Mouse (Mus musculus) CD4-positive naive resting alpha-beta T cell, adult 76 days (primary cell): ENCODE data around the gene Sytl1. TPM values are rescaled to one million over a fixed set of nuclear protein-coding genes. Genes with fewer than 3 reads are reported as not detected.

ENCODE experiments used
- total RNA-seq: library from RNA; stranded (reverse); gene quantifications from one replicate; pipeline ENCODE4 v1.2.4, GENCODE M21; 2023

The Sytl1 gene
- 16.4 TPM for total RNA-seq

GRCm38 (mm10) chr4:133262882-133263281 lies at the start of gene Sytl1:
TSS of gene Sytl1 (minus strand) at chr4:133263113.

GRCm38 (mm10) chr4:133277104-133278026 lies 14.5 kb upstream of the Sytl1 start, which contains the start of gene Tmem222:
TSS of gene Tmem222 (minus strand) at chr4:133277792.

GRCm38 (mm10) chr4:133240490-133240921 lies 22.4 kb downstream of the Sytl1 start, which contains the start of gene Map3k6:
TSS of gene Map3k6 (plus strand) at chr4:133240818.

GRCm38 (mm10) chr4:133211751-133212561 lies 51.0 kb downstream of the Sytl1 start, which contains the start of the genes Cd164l2 and Gpr3:
TSS of gene Cd164l2 (plus strand) at chr4:133212131.
TSS of gene Gpr3 (minus strand) at chr4:133212536.

Other genes with a start within 250 kb of the Sytl1 start
- 268 TPM for gene Wasf2, start 132.6 kb downstream of the Sytl1 start, total RNA-seq
- 3.4 TPM for gene Cd164l2, start 51.0 kb downstream of the Sytl1 start, total RNA-seq
- gene Gpr3, start 50.6 kb downstream of the Sytl1 start, total RNA-seq: 1.2 TPM
- 0.12 TPM for gene Map3k6, start 22.3 kb downstream of the Sytl1 start, total RNA-seq
- gene Tmem222, start 14.7 kb upstream of the Sytl1 start, total RNA-seq: 81.4 TPM
- 32.1 TPM for gene Wdtc1, start 90.4 kb upstream of the Sytl1 start, total RNA-seq
- gene Slc9a1, start 106.6 kb upstream of the Sytl1 start, total RNA-seq: 49.9 TPM
- gene Tent5b, start 217.0 kb upstream of the Sytl1 start, total RNA-seq: not detected
- 0.91 TPM for gene Trnp1, start 235.4 kb upstream of the Sytl1 start, total RNA-seq